Mouse (Mus musculus) hindbrain, embryonic 16.5 days (tissue): ENCODE data around the gene C1qtnf5. TPM values are rescaled to one million over a fixed set of nuclear protein-coding genes. Genes with fewer than 3 reads are reported as not detected.

ENCODE experiments used
- ATAC-seq: fragments of 200-750 bp; cut with Nextera tagmentation; 2 replicates; pipeline ENCODE4 v1.8.0; 2017; ENCODE audit warnings: moderate TSS enrichment, moderate library complexity
- H3K27ac ChIP-seq: fragments of 300-500 bp; sonication (generic); 2 replicates; pipeline ENCODE4 v1.5.1; 2014; ENCODE audit warnings: low read depth, mild to moderate bottlenecking, control low read depth, low read length, moderate library complexity
- H3K27me3 ChIP-seq: fragments of 300-500 bp; sonication (generic); replicated peaks from 2 replicates; pipeline ENCODE4 v1.6.1; 2014; ENCODE audit warnings: low read length; ENCODE audit not compliant: control insufficient read depth, insufficient read depth
- H3K36me3 ChIP-seq: fragments of 300-500 bp; sonication (generic); 2 replicates; pipeline ENCODE4 v1.6.1; 2014; ENCODE audit warnings: mild to moderate bottlenecking, low read length, moderate library complexity, mixed read lengths; ENCODE audit not compliant: control insufficient read depth, insufficient read depth
- H3K4me1 ChIP-seq: fragments of 300-500 bp; sonication (generic); 2 replicates; pipeline ENCODE4 v1.6.1; 2014; ENCODE audit warnings: low read depth, low read length; ENCODE audit not compliant: control insufficient read depth, insufficient read depth
- H3K4me2 ChIP-seq: fragments of 300-500 bp; sonication (generic); 2 replicates; pipeline ENCODE4 v1.6.1; 2014; ENCODE audit warnings: mild to moderate bottlenecking, low read length, control low read depth, moderate library complexity
- H3K4me3 ChIP-seq: fragments of 300-500 bp; sonication (generic); 2 replicates; pipeline ENCODE4 v1.5.1; 2014; ENCODE audit warnings: mild to moderate bottlenecking, low read length, control low read depth, moderate library complexity
- H3K9ac ChIP-seq: fragments of 300-500 bp; sonication (generic); 2 replicates; pipeline ENCODE4 v1.6.1; 2014; ENCODE audit warnings: low read depth, mild to moderate bottlenecking, control low read depth, low read length, moderate library complexity
- H3K9me3 ChIP-seq: fragments of 300-500 bp; sonication (generic); 2 replicates; pipeline ENCODE4 v1.6.1; 2014; ENCODE audit warnings: mild to moderate bottlenecking, low read length, moderate library complexity; ENCODE audit not compliant: control insufficient read depth
- WGBS: fragments of 180-500 bp; shearing (Covaris S2); extraction: QIAGEN DNeasy Blood & Tissue Kit; methylation state at CpG from one replicate; pipeline ENCODE4 v1.1.7; 2014; 5-methylcytosine and 5-hydroxymethylcytosine counted together
- polyA plus RNA-seq: library from polyadenylated mRNA; unstranded; fragments of >200 nt; fragmentation: Nextera tagmentation; extraction: Ambion mirVana; gene quantifications from 2 replicates; pipeline ENCODE4 v1.2.1, GENCODE M21; 2015

C1qtnf5 gene
- 8.5 and 9.5 TPM in 2 replicates for polyA plus RNA-seq

- no peaks in the 10 kb centered on the region for H3K27me3 ChIP-seq
- peak; percentile 87 for ATAC-seq
- peak within 1 kb of the TSS; percentile 6; the same call in 1 of the 2 replicates for H3K4me3 ChIP-seq
Measured at GRCm38 (mm10) chr9:44107110-44107509, at the start of gene C1qtnf5. C1qtnf5 (plus strand) TSS chr9:44107245.

GRCm38 (mm10) chr9:44058606-44059005, 48.4 kb upstream of the C1qtnf5 start:
- no peak for ATAC-seq
- H3K9me3 ChIP-seq: no peaks in the 10 kb centered on the region
- H3K9ac ChIP-seq: no peak overlapping the region
- no peak overlapping the region for H3K4me2 ChIP-seq
- H3K27me3 ChIP-seq: no peaks in the 10 kb centered on the region
- H3K27ac ChIP-seq: no peak overlapping the region
- no peaks in the 10 kb centered on the region for H3K4me1 ChIP-seq
- 88% methylated on average over 6 of the region's 6 CpGs for WGBS
- H3K4me3 ChIP-seq: no peak overlapping the region
- no peaks in the 10 kb centered on the region for H3K36me3 ChIP-seq

More at GRCm38 (mm10) chr9:44107110-44107509, at the start of gene C1qtnf5:
- peaks cover 42% of the 10 kb centered on the region for H3K4me1 ChIP-seq
- H3K4me2 ChIP-seq: peak within 1 kb of the TSS; percentile 47
- WGBS: 29% methylated on average over 8 of the region's 8 CpGs
- peak within 1 kb of the TSS; percentile 80 for H3K27ac ChIP-seq
- no peaks in the 10 kb centered on the region for H3K36me3 ChIP-seq
- peak within 1 kb of the TSS; percentile 44 for H3K9ac ChIP-seq
- no peaks in the 10 kb centered on the region for H3K9me3 ChIP-seq

GRCm38 (mm10) chr9:44065177-44065576, 41.9 kb upstream of the C1qtnf5 start:
- H3K36me3 ChIP-seq: no peaks in the 10 kb centered on the region
- H3K9ac ChIP-seq: no peak overlapping the region
- H3K4me2 ChIP-seq: no peak overlapping the region
- no peak for ATAC-seq
- H3K9me3 ChIP-seq: no peaks in the 10 kb centered on the region
- 52% methylated on average over 1 of the region's 1 CpGs for WGBS
- H3K4me3 ChIP-seq: no peak overlapping the region
- no peaks in the 10 kb centered on the region for H3K27me3 ChIP-seq
- H3K27ac ChIP-seq: no peak overlapping the region
- H3K4me1 ChIP-seq: no peaks in the 10 kb centered on the region

GRCm38 (mm10) chr9:44066785-44067225, 40.2 kb upstream of the C1qtnf5 start, which contains the start of gene Usp2:
Usp2 (plus strand) TSS chr9:44067021.
- H3K27me3 ChIP-seq: no peaks in the 10 kb centered on the region
- peak within 1 kb of the TSS; percentile 64 for H3K9ac ChIP-seq
- peak; percentile 98 for ATAC-seq
- peak within 1 kb of the TSS; percentile 7; the same call in 1 of the 2 replicates for H3K27ac ChIP-seq
- under 1% methylated on average over 34 of the region's 38 CpGs for WGBS
- H3K4me1 ChIP-seq: no peaks in the 10 kb centered on the region
- H3K9me3 ChIP-seq: no peaks in the 10 kb centered on the region
- H3K36me3 ChIP-seq: no peaks in the 10 kb centered on the region
- H3K4me2 ChIP-seq: peak within 1 kb of the TSS; percentile 89
- H3K4me3 ChIP-seq: peak within 1 kb of the TSS; percentile 50

- Histone ChIP-seq H3K36me3 (no peaks in the 10 kb centered on the region), H3K27me3 (no peaks in the 10 kb centered on the region), H3K27ac (peak overlapping the region; percentile 7; the same call in 1 of the 2 replicates), H3K9ac (peak overlapping the region; percentile 64), H3K4me1 (no peaks in the 10 kb centered on the region), H3K4me3 (peak overlapping the region; percentile 50), H3K9me3 (no peaks in the 10 kb centered on the region), H3K4me2 (peak overlapping the region; percentile 89)
- WGBS: 5% methylated on average over 15 of the region's 15 CpGs
- peak; percentile 46; the same call in 1 of the 2 replicates for ATAC-seq
Measured at GRCm38 (mm10) chr9:44067241-44067959, 39.6 kb upstream of the C1qtnf5 start.

GRCm38 (mm10) chr9:44067960-44068330, 39.1 kb upstream of the C1qtnf5 start:
- Histone ChIP-seq H3K4me2 (peak overlapping the region; percentile 89), H3K27me3 (no peaks in the 10 kb centered on the region), H3K4me3 (no peak overlapping the region), H3K9ac (no peak overlapping the region), H3K27ac (no peak overlapping the region), H3K36me3 (no peaks in the 10 kb centered on the region), H3K9me3 (no peaks in the 10 kb centered on the region), H3K4me1 (no peaks in the 10 kb centered on the region)
- WGBS: 78% methylated on average over 6 of the region's 6 CpGs
- no peak for ATAC-seq

- ATAC-seq: no peak
- H3K4me3 ChIP-seq: no peak overlapping the region
- 48% methylated on average over 7 of the region's 7 CpGs for WGBS
- no peak overlapping the region for H3K4me2 ChIP-seq
- H3K27ac ChIP-seq: no peak overlapping the region
- H3K9ac ChIP-seq: no peak overlapping the region
- no peaks in the 10 kb centered on the region for H3K36me3 ChIP-seq
- no peaks in the 10 kb centered on the region for H3K4me1 ChIP-seq
- H3K27me3 ChIP-seq: no peaks in the 10 kb centered on the region
- H3K9me3 ChIP-seq: no peaks in the 10 kb centered on the region
Measured at GRCm38 (mm10) chr9:44069252-44069651, 37.8 kb upstream of the C1qtnf5 start.

GRCm38 (mm10) chr9:44070113-44070843, 36.8 kb upstream of the C1qtnf5 start:
- Histone ChIP-seq H3K36me3 (no peaks in the 10 kb centered on the region), H3K4me3 (no peak overlapping the region), H3K27me3 (no peaks in the 10 kb centered on the region), H3K9me3 (no peaks in the 10 kb centered on the region), H3K4me1 (no peaks in the 10 kb centered on the region), H3K27ac (no peak overlapping the region), H3K9ac (no peak overlapping the region), H3K4me2 (no peak overlapping the region)
- no peak for ATAC-seq
- WGBS: 76% methylated on average over 14 of the region's 14 CpGs

GRCm38 (mm10) chr9:44070844-44071231, 36.2 kb upstream of the C1qtnf5 start:
- H3K4me1 ChIP-seq: no peaks in the 10 kb centered on the region

More at GRCm38 (mm10) chr9:44070844-44071231, 36.2 kb upstream of the C1qtnf5 start:
- ATAC-seq: no peak
- no peaks in the 10 kb centered on the region for H3K9me3 ChIP-seq
- H3K36me3 ChIP-seq: no peaks in the 10 kb centered on the region
- no peak overlapping the region for H3K9ac ChIP-seq
- no peak overlapping the region for H3K4me3 ChIP-seq
- no peak overlapping the region for H3K27ac ChIP-seq
- no peak overlapping the region for H3K4me2 ChIP-seq
- H3K27me3 ChIP-seq: no peaks in the 10 kb centered on the region
- WGBS: 46% methylated on average over 8 of the region's 8 CpGs
